Mouse (Mus musculus): ENCODE data around the gene Ptgs1. TPM values are rescaled to one million over a fixed set of nuclear protein-coding genes. Genes with fewer than 3 reads are reported as not detected.

The Ptgs1 gene
- total RNA-seq, 2 experiments from 2014 or later: 17.9 to 18.0 TPM

DNA sequence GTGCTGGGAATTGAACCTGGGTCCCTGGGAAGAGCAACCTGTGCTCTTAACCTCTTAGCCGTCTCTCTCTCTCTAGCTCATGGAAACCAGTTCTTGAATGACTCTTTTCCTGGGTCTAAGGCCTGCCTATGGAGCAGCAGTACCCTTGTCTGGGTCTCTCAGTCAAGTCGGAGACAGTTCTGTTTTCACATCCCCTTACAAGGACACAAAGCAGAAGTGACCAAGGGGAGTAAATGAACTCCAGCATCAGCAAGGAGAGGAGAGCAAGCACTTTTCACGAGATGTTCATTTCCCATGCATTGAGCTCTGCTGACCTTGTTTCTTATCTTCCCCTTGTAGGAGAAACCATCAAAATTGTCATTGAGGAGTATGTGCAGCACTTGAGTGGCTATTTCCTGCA is 14.5 kb downstream of the Ptgs1 start:
- DNase-seq (ENCODE audit: low spot score in 2 of 2): no peak

DNA sequence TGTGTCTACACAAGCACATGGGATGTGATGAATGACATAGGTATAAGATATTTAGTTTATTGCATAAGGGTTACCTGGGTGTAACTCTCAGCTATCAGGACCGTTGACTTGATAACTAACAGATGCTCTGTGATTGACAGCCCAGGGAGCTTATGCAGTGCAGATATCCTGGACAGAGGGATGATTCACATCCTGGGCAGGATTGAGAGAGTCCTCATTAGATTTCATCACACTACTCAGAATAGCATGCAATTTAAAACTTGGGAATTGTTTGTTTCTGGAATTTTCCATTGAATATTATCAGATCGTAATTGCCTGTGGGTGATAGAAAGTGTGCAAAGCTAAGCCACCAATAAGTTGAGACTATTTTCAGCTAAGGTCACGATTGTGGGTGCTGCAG is 17.7 kb downstream of the Ptgs1 start:
- DNase-seq (ENCODE audit: low spot score in 2 of 2): no peak

DNA sequence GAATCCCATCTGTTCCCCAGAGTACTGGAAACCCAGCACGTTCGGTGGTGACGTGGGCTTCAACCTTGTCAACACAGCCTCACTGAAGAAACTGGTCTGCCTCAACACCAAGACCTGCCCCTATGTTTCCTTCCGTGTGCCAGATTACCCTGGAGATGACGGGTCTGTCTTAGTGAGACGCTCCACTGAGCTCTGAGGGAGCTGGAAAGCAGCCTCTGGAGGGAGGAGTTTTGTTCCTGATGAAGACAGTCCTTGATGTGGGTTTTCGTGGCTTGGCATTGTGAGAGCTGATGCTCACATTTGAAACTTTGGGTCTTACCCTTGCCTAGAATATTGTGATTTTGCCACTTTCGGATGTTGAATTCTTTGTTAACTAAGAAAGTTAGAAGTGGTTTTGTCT is 20.9 kb downstream of the Ptgs1 start:
- no peak for DNase-seq (ENCODE audit: low spot score in 2 of 2)

DNA sequence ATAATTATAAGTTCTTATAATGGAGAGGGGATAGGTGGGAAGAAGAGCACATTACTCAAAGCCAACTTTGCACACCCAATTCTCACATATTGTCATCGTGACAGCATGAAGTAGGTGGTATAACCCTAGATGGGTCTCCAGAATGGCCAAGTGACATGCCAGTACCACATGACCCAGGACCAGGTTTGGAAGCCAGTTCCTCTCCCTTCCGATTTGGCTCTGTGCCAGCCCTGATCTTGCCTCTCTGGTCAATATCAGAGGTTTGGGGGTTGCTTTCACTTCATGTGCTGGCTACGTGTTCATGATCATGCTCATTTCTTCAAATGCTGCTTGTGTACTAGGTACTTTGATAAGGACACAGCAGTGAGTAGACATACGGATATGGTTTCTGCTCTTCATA is 22.3 kb downstream of the Ptgs1 start:
- DNase-seq (ENCODE audit: low spot score in 2 of 2): no peak

DNA sequence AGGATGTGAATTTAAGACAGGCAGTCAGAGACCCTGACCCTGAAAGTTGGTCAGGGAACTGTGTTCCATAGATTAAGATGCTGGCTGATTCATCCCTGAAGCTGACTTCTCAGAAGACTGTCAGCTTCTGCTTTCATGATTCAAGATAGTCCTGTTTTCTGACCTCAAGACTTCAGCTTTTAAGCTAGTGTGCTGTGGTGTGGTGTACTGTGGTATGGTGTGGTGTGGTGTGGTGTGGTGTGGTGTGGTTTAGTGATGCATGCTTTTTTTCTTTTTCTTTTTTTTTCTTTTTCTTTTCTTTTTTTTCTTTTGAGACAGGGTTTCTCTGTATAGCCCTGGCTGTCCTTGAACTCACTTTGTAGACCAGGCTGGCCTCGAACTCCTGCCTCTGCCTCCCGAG is 24.2 kb downstream of the Ptgs1 start:
- DNase-seq (ENCODE audit: low spot score in 2 of 2): no peak

DNA sequence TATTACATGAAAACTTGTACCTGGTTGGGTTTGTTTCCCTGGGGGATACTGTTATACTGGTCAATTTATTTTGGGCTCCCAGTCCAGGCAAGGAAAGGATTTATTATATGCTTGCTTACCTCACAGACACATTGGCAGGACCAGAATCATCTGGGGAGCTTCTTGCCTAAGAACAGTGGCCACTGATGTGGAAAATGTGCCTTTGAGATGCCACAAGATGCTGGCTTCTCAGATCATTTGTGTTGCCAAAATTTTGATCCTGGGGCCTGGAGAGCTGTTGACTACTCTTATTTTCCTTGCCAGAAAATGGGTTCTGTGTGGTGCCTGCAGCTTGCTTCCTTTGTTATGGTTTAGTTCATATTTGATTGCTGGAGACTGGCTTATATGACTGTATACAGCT is 26.7 kb downstream of the Ptgs1 start:
- DNase-seq (ENCODE audit: low spot score in 2 of 2): no peak

DNA sequence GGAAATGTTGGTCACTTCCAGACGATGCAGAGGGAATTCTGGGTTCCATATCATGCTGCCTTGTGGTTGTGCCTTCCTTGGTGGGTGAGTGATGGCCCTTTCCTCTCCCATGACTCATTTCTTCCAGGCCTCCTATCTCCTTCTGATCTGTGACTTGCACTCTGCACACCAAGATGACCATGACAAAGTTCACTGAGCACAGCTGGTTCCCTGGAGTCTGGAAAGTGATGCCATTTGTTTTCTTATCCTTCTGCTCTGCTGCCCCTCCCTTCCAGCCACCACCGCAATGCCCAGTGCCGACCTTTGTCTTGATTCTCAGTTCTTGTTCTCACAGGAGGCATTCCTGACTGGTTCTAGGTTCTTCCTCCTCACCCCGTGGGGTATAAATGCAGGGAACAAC is 29.2 kb downstream of the Ptgs1 start:
- DNase-seq (ENCODE audit: low spot score in 2 of 2): no peak

DNA sequence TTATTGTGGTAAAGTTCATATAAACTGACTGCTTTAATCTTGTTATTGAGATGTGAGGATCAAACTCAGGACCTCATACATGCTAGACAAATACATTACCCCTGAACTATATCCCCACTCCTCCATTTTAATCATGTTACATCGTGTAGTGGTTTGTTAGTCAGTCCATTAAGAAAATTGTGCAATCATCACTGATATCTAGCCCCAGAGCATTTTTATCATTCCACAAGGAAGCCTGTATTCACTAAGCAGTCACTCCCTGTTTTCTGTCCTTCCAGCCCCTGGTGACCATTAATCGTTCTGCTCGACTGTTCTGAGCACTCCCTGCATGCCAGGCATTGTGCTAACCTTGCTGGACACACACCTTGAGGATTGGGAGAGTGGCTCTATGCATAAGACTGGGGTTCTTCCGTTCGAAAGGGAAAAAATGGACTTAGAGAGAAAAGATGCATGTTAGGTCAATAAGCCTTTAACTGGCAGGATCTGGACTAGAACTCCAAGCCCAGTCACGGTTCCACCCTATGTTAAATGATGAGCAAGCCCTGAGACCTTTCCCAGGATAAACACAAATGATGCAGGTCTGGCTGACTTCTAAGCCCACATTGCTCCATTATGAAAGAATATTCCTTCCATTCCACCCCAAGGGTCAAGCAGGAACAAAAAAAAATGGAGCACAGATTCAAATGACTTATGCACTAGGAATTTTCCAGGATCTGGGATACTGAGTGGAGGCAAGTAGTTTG is 29.7 kb downstream of the Ptgs1 start:
- no peak for DNase-seq (ENCODE audit: low spot score in 2 of 2)

DNA sequence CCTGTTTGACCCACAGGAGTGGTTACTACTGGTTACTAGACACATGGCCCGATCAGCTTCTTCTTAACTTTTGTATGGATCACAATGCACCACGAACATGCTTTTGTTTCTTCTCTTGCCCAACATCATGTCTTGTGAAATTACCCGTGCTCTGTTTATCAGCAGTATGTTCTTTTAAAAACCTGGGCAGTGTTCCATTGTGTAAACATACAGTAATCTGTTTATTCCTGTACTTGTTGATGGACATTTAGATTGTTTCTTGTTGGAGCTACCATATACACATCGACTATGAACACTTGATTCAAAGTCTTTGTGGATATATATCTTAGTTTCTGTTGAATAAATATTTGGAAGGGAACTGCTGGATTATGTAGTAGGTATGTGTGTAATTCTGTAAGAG is 31.8 kb downstream of the Ptgs1 start:
- no peak for DNase-seq (ENCODE audit: low spot score in 2 of 2)

DNA sequence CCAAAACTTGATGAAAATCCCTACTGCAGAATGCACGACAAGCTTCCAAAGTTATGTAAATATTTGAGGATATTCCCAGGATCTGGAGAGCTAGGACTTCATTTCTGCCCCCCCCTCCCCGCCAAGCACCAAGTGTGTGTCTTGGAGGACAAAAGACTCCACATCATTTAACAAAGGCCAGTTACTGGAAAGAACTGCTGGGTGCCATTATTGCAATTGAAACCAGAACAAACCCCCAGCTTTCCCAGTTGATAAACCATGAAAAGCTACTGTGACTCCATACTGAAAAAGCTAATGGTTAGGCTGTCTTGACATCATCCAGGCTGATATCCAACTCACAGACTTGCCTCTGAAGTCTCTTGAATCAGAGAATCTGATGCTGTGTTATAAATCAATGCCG is 39.2 kb downstream of the Ptgs1 start:
- no peak for DNase-seq (ENCODE audit: low spot score in 2 of 2)

DNA sequence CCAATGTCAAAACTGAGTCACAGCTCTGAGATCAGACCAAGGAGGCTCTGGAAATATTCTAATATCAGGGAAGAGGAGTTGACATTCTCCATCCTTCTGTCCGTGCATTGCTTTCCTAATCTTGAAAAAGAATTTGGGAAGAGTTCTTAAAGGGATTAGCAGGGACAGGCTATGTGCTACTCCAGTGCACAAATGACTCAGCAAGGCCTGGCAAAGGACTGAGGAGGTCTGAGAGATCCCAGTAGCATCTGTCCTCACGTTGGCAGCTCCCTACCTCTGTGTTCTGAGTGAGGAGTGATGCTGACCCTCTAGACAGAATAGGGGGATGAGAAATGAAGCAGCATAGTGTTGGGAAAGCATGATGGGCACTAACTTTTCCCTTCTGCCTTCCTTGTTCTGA is 40.0 kb downstream of the Ptgs1 start:
- no peak for DNase-seq (ENCODE audit: low spot score in 2 of 2)

DNA sequence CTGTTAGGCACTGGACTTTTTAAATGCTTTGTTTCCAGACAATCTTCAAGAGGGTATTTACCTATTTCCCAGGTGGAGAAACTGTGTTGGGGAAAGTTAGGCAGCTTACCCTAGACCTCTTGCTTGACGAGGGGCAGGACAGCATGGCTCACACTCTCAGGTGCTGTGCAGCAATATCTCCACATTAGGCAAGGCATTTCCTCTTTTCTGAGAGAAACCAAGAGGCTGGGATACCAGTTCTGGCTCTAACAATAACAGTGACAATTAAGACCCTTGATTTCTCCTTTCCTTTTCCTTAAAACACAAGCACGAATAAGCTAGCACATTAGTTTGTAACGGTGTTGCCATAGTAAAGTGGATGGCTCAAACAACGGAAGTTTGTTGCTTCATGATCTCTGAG is 40.9 kb downstream of the Ptgs1 start:
- DNase-seq (ENCODE audit: low spot score in 2 of 2): no peak

DNA sequence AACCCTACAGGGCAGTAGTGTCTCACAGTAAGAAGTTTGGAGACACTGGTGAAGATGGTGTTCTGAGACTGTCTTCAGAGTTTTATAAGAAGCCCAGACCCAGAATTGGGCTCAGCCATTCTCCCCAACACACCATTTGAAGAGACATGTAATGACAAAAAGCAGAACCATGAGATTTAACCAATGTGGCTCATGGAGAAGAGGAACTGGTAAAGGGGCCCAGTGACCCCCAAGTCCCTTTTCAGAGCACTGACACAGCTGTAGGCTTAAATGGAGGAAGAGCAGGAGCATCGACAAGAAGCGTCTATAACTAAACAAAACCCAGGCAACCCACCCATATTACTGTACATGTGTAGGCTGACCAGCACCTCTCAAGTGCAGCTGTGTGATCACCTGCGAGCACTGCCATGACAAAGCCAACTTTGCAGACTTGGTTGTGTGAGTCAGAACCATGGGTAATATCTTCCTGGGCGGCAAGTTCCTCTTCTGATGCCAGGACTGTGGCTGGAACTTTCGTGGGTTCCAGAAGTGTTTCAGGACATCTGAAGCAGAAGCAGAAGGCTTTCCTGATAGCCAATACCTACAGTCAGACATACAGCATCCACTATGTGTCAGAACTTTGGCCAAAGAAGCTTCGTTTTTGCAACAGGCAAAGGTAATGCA is 42.2 kb downstream of the Ptgs1 start:
- no peak for DNase-seq (ENCODE audit: low spot score in 2 of 2)

DNA sequence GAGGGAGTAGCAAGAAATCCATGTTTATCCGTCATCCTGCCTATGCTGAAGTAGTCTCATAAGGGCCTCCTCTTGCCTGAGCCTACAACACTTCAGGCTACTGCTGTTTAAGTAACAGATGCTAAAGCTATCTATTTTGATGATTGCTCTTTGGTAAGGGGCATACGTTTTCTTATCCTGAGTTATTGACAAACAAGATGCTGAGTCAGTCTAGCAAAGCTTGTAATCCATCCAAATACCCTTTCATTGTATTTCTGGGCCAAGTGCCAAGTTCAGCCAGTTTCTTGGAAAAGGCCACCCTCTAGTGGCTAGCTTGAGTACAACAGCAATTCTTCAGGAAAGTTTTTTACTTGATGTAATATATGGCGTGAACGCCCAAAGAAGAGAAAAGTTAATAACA is 46.2 kb downstream of the Ptgs1 start:
- DNase-seq (ENCODE audit: low spot score in 2 of 2): peak; percentile 25 to 78

DNA sequence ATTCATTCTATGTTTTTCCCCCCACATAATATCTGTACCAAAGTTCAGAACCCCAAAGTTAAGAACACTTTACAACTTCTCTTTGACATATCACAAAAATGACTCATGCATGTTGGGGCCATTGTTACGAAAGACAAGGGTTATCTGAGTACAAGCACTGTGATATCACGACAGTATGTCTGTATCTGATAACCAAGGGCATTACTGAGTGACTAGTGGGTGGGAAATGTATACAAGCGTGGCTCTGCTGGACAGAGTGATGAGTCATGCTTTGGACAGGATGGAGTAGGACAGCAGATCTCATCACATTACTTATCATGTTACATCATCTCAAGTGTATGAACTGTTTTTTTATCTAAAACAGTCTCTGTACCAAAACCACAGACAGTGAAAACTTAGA is 48.5 kb downstream of the Ptgs1 start:
- DNase-seq (ENCODE audit: low spot score in 2 of 2): no peak

DNA sequence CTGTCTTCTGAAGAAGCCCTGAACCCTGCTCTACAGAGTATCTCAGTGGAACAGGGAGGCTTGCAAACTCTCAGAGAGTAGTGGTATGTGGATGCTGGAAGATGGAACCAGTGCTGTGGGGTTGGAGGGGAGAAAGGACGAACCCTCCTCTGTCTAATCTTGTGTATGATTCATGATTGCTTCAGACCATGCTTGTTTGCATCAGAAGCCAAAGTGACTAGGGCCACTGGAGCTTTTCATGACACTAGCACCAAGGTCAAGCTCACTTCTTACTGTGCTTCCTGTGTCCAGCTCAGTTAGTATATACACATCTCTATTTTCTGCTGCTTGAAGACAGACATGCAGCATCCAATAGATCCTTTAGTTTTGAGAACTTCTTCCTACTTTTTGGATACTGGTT is 50.9 kb downstream of the Ptgs1 start:
- DNase-seq (ENCODE audit: low spot score in 2 of 2): no peak

DNA sequence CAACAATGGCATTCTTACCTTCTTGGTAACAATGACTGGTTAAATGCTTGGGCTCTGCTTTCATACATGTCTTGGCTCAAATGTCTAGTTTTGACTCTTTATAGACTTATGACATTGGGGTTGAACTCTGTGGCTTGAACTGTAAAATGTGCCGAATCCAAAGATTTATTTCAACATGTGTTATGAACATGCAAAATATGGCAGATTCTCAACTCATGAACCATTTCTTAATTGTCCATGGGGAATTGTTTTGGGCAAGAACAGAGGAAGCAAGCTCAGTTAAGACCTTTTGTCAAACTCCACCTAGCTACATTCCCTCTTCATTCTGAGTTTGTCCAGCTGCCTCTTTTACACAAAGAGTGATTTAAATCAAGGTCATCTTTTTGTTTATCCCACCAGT is 52.1 kb downstream of the Ptgs1 start:
- DNase-seq (ENCODE audit: low spot score in 2 of 2): no peak

Other genes starting within 250 kb of the Ptgs1 start
- gene Ndufa8, start 181.0 kb upstream of the Ptgs1 start, total RNA-seq (2021): 100 to 1,000 TPM; 193 to 203 TPM
- gene Morn5, start 181.0 kb upstream of the Ptgs1 start, total RNA-seq (2021): 1 to 10 TPM; 1.8 to 2.5 TPM
- 10 to 100 TPM; 15.6 to 16.4 TPM for gene Lhx6, start 125.0 kb upstream of the Ptgs1 start, total RNA-seq (2021)
- gene Mrrf, start 94.0 kb upstream of the Ptgs1 start, total RNA-seq (2021): 10 to 100 TPM; 17.0 to 20.2 TPM
- gene Rbm18, start 93.7 kb upstream of the Ptgs1 start, total RNA-seq (2021): 10 to 100 TPM; 46.6 to 50.5 TPM
- gene Olfr338, start 143.1 kb downstream of the Ptgs1 start, total RNA-seq (2021): not detected
- gene Olfr339, start 188.5 kb downstream of the Ptgs1 start, total RNA-seq (2021): not detected
- not detected for gene Olfr340, start 222.2 kb downstream of the Ptgs1 start, total RNA-seq (2021)

Data from layer of hippocampus, adult 18-20 months (tissue).